Mouse (Mus musculus): ENCODE measurements around the gene C1qb. TPM values are rescaled to one million over a fixed set of nuclear protein-coding genes. Genes with fewer than 3 reads are reported as not detected.

The C1qb gene
- polyA plus RNA-seq, 1 experiment: 2.6 TPM

DNA sequence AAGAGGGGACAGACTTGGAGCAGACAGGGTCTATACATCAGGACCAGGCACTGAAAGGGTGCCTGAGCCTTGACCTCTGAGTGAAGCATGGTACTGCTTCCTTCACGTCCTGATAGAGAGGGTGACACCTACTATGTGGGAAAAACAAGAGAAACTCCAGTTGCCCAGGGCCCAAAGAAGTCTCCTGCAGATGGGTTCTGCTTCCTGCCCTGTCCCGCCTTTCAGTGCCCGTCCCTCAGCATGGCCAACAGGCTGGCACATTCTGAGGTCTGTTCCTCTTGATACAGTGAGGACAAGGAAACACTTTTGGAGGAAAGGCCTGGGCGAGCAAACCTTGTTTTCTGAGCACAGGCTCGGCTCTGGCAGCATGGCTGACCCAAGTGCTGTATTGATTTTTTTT is 1.7 kb upstream of the C1qb start:
- Histone ChIP-seq H3K9me3 (ENCODE audit: control insufficient read depth, low read length) (no peaks in the 10 kb centered on the region), H3K4me1 (ENCODE audit: control insufficient read depth) (no peaks in the 10 kb centered on the region), H3K27me3 (ENCODE audit: control insufficient read depth) (no peaks in the 10 kb centered on the region), H3K36me3 (ENCODE audit: control insufficient read depth) (no peaks in the 10 kb centered on the region), H3K4me3 (replicated peaks) (no peak overlapping the region)
- TF ChIP-seq GATA1 (IDR thresholded peaks at IDR 0.05; ENCODE audit: low read length) (no peak), TAL1 (IDR thresholded peaks at IDR 0.05; ENCODE audit: low read length) (no peak)

DNA sequence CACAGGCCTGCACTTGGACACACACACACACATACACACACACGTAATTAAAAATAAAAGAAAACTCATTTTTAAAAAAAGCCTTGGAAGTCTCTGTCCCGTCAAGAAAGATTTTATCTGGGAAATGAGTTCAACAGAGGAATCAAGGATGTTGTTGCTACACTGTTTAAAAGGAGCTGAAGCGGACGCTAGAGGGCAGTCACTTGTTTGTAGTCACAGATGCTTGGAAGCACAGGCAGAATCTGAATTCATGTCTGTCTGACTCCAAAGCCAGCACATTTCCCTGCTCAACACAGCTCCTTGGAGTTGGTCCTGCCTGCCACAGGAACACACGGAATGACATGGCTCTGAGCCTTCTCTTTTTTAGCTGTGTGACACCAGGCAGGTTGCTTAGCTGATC is 7.4 kb downstream of the C1qb start:
- Histone ChIP-seq H3K4me3 (replicated peaks) (no peak overlapping the region), H3K9me3 (ENCODE audit: control insufficient read depth, low read length) (no peaks in the 10 kb centered on the region), H3K27me3 (ENCODE audit: control insufficient read depth) (no peaks in the 10 kb centered on the region), H3K36me3 (ENCODE audit: control insufficient read depth) (no peaks in the 10 kb centered on the region), H3K4me1 (ENCODE audit: control insufficient read depth) (no peaks in the 10 kb centered on the region)
- TF ChIP-seq TAL1 (IDR thresholded peaks at IDR 0.05; ENCODE audit: low read length) (no peak), GATA1 (IDR thresholded peaks at IDR 0.05; ENCODE audit: low read length) (no peak)

DNA sequence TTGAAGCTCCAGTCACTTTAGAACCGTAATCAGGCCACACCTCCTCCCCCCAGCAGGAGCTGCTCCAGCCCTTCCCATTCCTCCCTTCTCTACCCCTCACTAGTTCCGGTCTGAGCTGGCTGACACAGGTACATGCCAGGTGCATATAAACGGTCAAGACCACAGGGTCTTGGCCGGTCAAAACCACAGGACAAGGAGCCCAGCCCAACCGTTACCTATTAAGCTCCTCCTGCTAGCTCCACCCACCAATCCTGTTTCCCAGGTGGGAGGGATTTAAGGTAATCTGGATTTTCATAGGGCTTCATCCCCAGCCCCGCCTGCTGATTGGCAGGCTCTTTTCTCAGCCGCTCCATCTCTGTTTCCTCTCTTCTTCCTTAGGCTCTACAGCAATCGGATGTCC is 7.8 kb downstream of the C1qb start:
- Histone ChIP-seq H3K27me3 (ENCODE audit: control insufficient read depth) (no peaks in the 10 kb centered on the region), H3K9me3 (ENCODE audit: control insufficient read depth, low read length) (no peaks in the 10 kb centered on the region), H3K36me3 (ENCODE audit: control insufficient read depth) (no peaks in the 10 kb centered on the region), H3K4me3 (replicated peaks) (no peak overlapping the region), H3K4me1 (ENCODE audit: control insufficient read depth) (no peaks in the 10 kb centered on the region)
- no peak for TF ChIP-seq TAL1 (IDR thresholded peaks at IDR 0.05; ENCODE audit: low read length)
- TF ChIP-seq GATA1 (IDR thresholded peaks at IDR 0.05; ENCODE audit: low read length): no peak

DNA sequence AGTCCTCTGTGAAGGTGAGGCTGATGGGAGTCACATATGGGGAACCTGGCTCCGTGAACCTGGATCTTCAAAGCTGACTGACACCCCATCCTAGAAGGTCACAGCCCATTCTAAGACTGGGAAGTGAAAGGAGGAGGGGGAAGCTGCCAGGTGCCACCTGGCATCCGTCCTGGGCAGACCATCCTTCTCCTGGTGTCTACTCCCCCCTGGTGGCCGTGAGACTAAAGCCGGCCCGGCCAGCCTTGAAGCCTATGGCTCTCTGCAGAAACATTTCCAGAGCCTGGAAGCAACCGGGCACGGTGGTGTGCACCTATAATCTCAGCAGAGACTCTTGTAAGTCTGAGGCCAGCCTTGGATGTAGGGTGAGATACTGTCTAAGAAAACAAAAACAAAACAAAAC is 9.0 kb downstream of the C1qb start:
- TF ChIP-seq GATA1 (IDR thresholded peaks at IDR 0.05; ENCODE audit: low read length): no peak
- no peak for TF ChIP-seq TAL1 (IDR thresholded peaks at IDR 0.05; ENCODE audit: low read length)
- Histone ChIP-seq H3K27me3 (ENCODE audit: control insufficient read depth) (no peaks in the 10 kb centered on the region), H3K4me1 (ENCODE audit: control insufficient read depth) (no peaks in the 10 kb centered on the region), H3K4me3 (replicated peaks) (no peak overlapping the region), H3K9me3 (ENCODE audit: control insufficient read depth, low read length) (no peaks in the 10 kb centered on the region), H3K36me3 (ENCODE audit: control insufficient read depth) (no peaks in the 10 kb centered on the region)

DNA sequence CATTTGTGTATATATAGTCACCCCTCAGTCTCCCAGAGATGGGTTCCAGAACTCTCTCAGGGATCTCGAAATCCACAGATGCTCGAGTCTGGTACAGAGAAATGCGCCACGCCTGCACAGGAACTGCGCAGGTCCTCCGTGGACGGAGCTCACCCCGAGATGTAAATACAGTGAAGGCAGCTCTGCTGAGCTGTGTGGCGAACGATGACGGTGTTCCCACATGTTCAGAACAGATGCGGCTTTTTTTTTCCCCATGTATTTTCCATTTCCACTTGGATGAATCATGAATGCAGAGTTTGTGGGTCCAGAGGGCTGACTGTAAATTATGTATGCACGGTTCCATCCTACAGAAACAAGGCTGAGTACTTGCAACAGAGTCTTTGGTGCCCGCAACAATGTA is 11.0 kb downstream of the C1qb start:
- Histone ChIP-seq H3K9me3 (ENCODE audit: control insufficient read depth, low read length) (no peaks in the 10 kb centered on the region), H3K36me3 (ENCODE audit: control insufficient read depth) (no peaks in the 10 kb centered on the region), H3K4me3 (replicated peaks) (no peak overlapping the region), H3K27me3 (ENCODE audit: control insufficient read depth) (no peaks in the 10 kb centered on the region), H3K4me1 (ENCODE audit: control insufficient read depth) (no peaks in the 10 kb centered on the region)
- no peak for TF ChIP-seq TAL1 (IDR thresholded peaks at IDR 0.05; ENCODE audit: low read length)
- TF ChIP-seq GATA1 (IDR thresholded peaks at IDR 0.05; ENCODE audit: low read length): no peak

DNA sequence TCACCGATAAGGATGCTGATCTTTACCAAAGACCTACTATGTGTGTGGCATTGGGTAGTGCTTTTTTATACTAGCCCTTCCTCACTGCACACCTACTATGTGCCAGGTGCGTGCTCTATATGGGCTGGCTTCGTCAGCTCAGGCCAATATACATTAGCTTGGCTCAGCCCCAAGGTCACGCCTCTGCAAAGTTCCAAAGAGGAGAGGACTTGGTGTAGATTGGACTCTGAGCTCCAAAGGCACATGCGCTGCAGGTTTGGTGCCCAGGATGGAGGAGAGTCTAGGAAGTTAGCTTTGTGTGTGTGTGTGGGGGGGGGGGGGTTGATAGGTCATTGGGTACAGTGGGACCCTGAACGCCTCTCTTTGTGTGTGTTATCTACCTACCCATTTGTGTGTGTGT is 17.6 kb downstream of the C1qb start:
- no peak for TF ChIP-seq GATA1 (IDR thresholded peaks at IDR 0.05; ENCODE audit: low read length)
- no peak for TF ChIP-seq TAL1 (IDR thresholded peaks at IDR 0.05; ENCODE audit: low read length)
- H3K27me3 ChIP-seq (ENCODE audit: control insufficient read depth): no peaks in the 10 kb centered on the region
- H3K36me3 ChIP-seq (ENCODE audit: control insufficient read depth): no peaks in the 10 kb centered on the region

GRCm38 (mm10) chr4:136867690-136868345 is 18.2 kb downstream of the C1qb start:
- H3K27me3 ChIP-seq (ENCODE audit: control insufficient read depth): no peaks in the 10 kb centered on the region; the same call in 1 of the 2 replicates
- TF ChIP-seq TAL1 (IDR thresholded peaks at IDR 0.05; ENCODE audit: low read length) (no peak), GATA1 (IDR thresholded peaks at IDR 0.05; ENCODE audit: low read length) (no peak)

More for the DNA sequence above, 17.6 kb downstream of the C1qb start:
- H3K4me3 ChIP-seq (replicated peaks): no peak overlapping the region
- peaks cover 2% of the 10 kb centered on the region; the same call in 1 of the 2 replicates for H3K9me3 ChIP-seq (ENCODE audit: control insufficient read depth, low read length)
- H3K4me1 ChIP-seq (ENCODE audit: control insufficient read depth): no peaks in the 10 kb centered on the region

GRCm38 (mm10) chr4:136865531-136865930 is 20.5 kb downstream of the C1qb start:
- H3K4me1 ChIP-seq (ENCODE audit: control insufficient read depth): no peaks in the 10 kb centered on the region
- no peak for TF ChIP-seq TAL1 (IDR thresholded peaks at IDR 0.05; ENCODE audit: low read length)
- no peak for TF ChIP-seq GATA1 (IDR thresholded peaks at IDR 0.05; ENCODE audit: low read length)
- H3K27me3 ChIP-seq (ENCODE audit: control insufficient read depth): no peaks in the 10 kb centered on the region; the same call in 1 of the 2 replicates
- peaks cover 2% of the 10 kb centered on the region; the same call in 1 of the 2 replicates for H3K9me3 ChIP-seq (ENCODE audit: control insufficient read depth, low read length)
- H3K4me3 ChIP-seq (replicated peaks): no peak overlapping the region
- H3K36me3 ChIP-seq (ENCODE audit: control insufficient read depth): no peaks in the 10 kb centered on the region

More at GRCm38 (mm10) chr4:136867690-136868345, 18.2 kb downstream of the C1qb start:
- Histone ChIP-seq H3K9me3 (ENCODE audit: control insufficient read depth, low read length) (peaks cover 2% of the 10 kb centered on the region; the same call in 1 of the 2 replicates), H3K4me1 (ENCODE audit: control insufficient read depth) (no peaks in the 10 kb centered on the region), H3K4me3 (replicated peaks) (no peak overlapping the region), H3K36me3 (ENCODE audit: control insufficient read depth) (no peaks in the 10 kb centered on the region)

GRCm38 (mm10) chr4:136864751-136865470 is 21.1 kb downstream of the C1qb start:
- Histone ChIP-seq H3K36me3 (ENCODE audit: control insufficient read depth) (no peaks in the 10 kb centered on the region), H3K4me1 (ENCODE audit: control insufficient read depth) (no peaks in the 10 kb centered on the region), H3K27me3 (ENCODE audit: control insufficient read depth) (no peaks in the 10 kb centered on the region; the same call in 1 of the 2 replicates), H3K9me3 (ENCODE audit: control insufficient read depth, low read length) (peaks cover 3% of the 10 kb centered on the region), H3K4me3 (replicated peaks) (no peak overlapping the region)
- TF ChIP-seq TAL1 (IDR thresholded peaks at IDR 0.05; ENCODE audit: low read length) (no peak), GATA1 (IDR thresholded peaks at IDR 0.05; ENCODE audit: low read length) (no peak)
